In genomic region chr12:58211163-58212071, GRCm38 (mm10) we compare ENCODE assay signal across 9 mouse cellular contexts. TPM values are rescaled to one million over a fixed set of nuclear protein-coding genes. Genes with fewer than 3 reads are reported as not detected.
A peak's percentile ranks its signal among the peaks of the same experiment; 100 is the strongest.
DNase-seq lines count a peak whose midpoint lies in the region; ATAC-seq and TF ChIP-seq lines count a peak whose summit lies in the region.
"Had no signal": no experiment of that assay in that cellular context is flagged by ENCODE, and none has a peak within 500 bp of the region (broad histone marks: within the 10 kb centered on the region; RNA-seq: fewer than 3 reads in every experiment).

Gene Sstr1 (plus strand): TSS chr12:58211772.

- DNase-seq in gastrocnemius, adult 2 months = no peak
- DNase-seq in gastrocnemius, postnatal 4 days (ENCODE audit: low spot score in 2 of 2) = no peak
- peak; percentile 33 for DNase-seq in brain, embryonic 14.5 days (ENCODE audit: low read depth)
- DNase-seq in intestine, embryonic 14.5 days (ENCODE audit: low spot score) = peak; percentile 58
- DNase-seq in right cerebral cortex, postnatal 25 days = peak; percentile 47
- no peak for DNase-seq in thymus, postnatal 14 days

- H3K4me2 ChIP-seq in intestine, embryonic 14.5 days (ENCODE audit: low read length) = peak within 1 kb of the TSS; percentile 85
- peak within 1 kb of the TSS; percentile 96 for H3K4me2 ChIP-seq in limb, embryonic 13.5 days (replicated peaks)

- H3K9me3 ChIP-seq in intestine, embryonic 14.5 days (ENCODE audit: control insufficient read depth, low read length) = no peaks in the 10 kb centered on the region
- H3K9me3 ChIP-seq in limb, embryonic 13.5 days = no peaks in the 10 kb centered on the region

- WGBS in intestine, embryonic 14.5 days = 22% methylated on average over 21 of the region's 21 CpGs
- WGBS in limb, embryonic 13.5 days = 23% methylated on average over 21 of the region's 21 CpGs

- H3K4me1 ChIP-seq in intestine, embryonic 14.5 days (replicated peaks; ENCODE audit: control insufficient read depth, insufficient read depth, low read length) = peaks cover 10% of the 10 kb centered on the region; the same call in 1 of the 2 replicates
- H3K4me1 ChIP-seq in limb, embryonic 13.5 days = peaks cover 31% of the 10 kb centered on the region

- H3K36me3 ChIP-seq in intestine, embryonic 14.5 days (ENCODE audit: control insufficient read depth, insufficient read depth, low read length) = no peaks in the 10 kb centered on the region
- H3K36me3 ChIP-seq in limb, embryonic 13.5 days = no peaks in the 10 kb centered on the region

- TF ChIP-seq POLR2A in brain, embryonic 14.5 days (IDR thresholded peaks at IDR 0.05; ENCODE audit: borderline replicate concordance, extremely low read depth, insufficient read depth, insufficient read length, poor library complexity, severe bottlenecking) = no peak

- peak within 1 kb of the TSS; percentile 66 for H3K4me3 ChIP-seq in gastrocnemius, adult 2 months
- H3K4me3 ChIP-seq in intestine, embryonic 14.5 days (ENCODE audit: low read depth, low read length) = peak within 1 kb of the TSS; percentile 46
- H3K4me3 ChIP-seq in limb, embryonic 13.5 days = peak within 1 kb of the TSS; percentile 56

- H3K27ac ChIP-seq in gastrocnemius, adult 2 months = no peak within 1 kb of the TSS
- H3K27ac ChIP-seq in intestine, embryonic 14.5 days (ENCODE audit: low read depth) = no peak within 1 kb of the TSS
- H3K27ac ChIP-seq in limb, embryonic 13.5 days = no peak within 1 kb of the TSS

- no peak within 1 kb of the TSS for H3K9ac ChIP-seq in intestine, embryonic 14.5 days (ENCODE audit: low read length)
- peak within 1 kb of the TSS; percentile 66 for H3K9ac ChIP-seq in limb, embryonic 13.5 days

- peaks cover 35% of the 10 kb centered on the region for H3K27me3 ChIP-seq in intestine, embryonic 14.5 days (replicated peaks; ENCODE audit: control insufficient read depth, insufficient read depth, low read length)
- H3K27me3 ChIP-seq in limb, embryonic 13.5 days = peaks cover 53% of the 10 kb centered on the region

- no peak for ATAC-seq in intestine, embryonic 14.5 days (replicated peaks; ENCODE audit: low FRiP score, low TSS enrichment, low read depth)
- ATAC-seq in limb, embryonic 13.5 days (ENCODE audit: low FRiP score, low read depth) = no peak
- no peak for ATAC-seq in activated CD4-positive, CD25-positive, alpha-beta regulatory T cell, adult 4 months

- no peak for TF ChIP-seq CTCF in gastrocnemius, adult 2 months (IDR thresholded peaks at IDR 0.05)
- TF ChIP-seq CTCF in brain, embryonic 14.5 days (IDR thresholded peaks at IDR 0.05; ENCODE audit: borderline replicate concordance, extremely low read depth, insufficient read depth, insufficient read length) = no peak

- intact Hi-C loops in gastrocnemius, adult 2 months (cut with DNase I) = loop anchor here (10.0 kb wide), 1 partner anchor 123 kb away; no protein-coding TSS in a partner anchor

RNA-seq across cellular contexts. Expression of gene Sstr1, which starts in this region (rescaled TPM):
- total RNA-seq in gastrocnemius, adult 2 months (2021) = not detected
- total RNA-seq in gastrocnemius, postnatal 4 days (2021) = under 1 TPM; 0.65 to 0.71 TPM
- polyA plus RNA-seq in brain, embryonic 14.5 days (2012; rRNA removed) = 11.1 and 13.5 TPM in 2 replicates
- 0.69 and 0.83 TPM in 2 replicates for polyA plus RNA-seq in intestine, embryonic 14.5 days (2014; fragmentation: Nextera tagmentation; extraction: Ambion mirVana)
- 3.7 and 3.8 TPM in 2 replicates for polyA plus RNA-seq in limb, embryonic 13.5 days (2015; fragmentation: Nextera tagmentation; extraction: Ambion mirVana)
- not detected for polyA plus RNA-seq in activated CD4-positive, CD25-positive, alpha-beta regulatory T cell, adult 4 months (2017; shearing (Covaris generic))
- polyA plus RNA-seq: C2C12 had no signal

Comparison
In these comparisons a context has a peak if more than half of its experiments do, and no peak if none do; other contexts are left out.
1. Peak in DNase-seq, H3K4me3 ChIP-seq and H3K4me2 ChIP-seq in intestine, embryonic 14.5 days; RNA of the gene not detected or under 1 TPM.
2. DNase-seq: peak in brain, embryonic 14.5 days (single experiment) and right cerebral cortex, postnatal 25 days (single experiment); none in gastrocnemius, adult 2 months (single experiment), gastrocnemius, postnatal 4 days (0 of 2) and thymus, postnatal 14 days (single experiment).
3. Peak in every context shown above with its lines, with median percentiles within 50 percentile points of each other: H3K4me3 ChIP-seq.